Mouse (Mus musculus): ENCODE results near the gene Tmem50b. TPM values are rescaled to one million over a fixed set of nuclear protein-coding genes. Genes with fewer than 3 reads are reported as not detected.

Tmem50b gene
- polyA plus RNA-seq, 1 experiment: 27.7 TPM

- TF ChIP-seq CTCF (IDR thresholded peaks at IDR 0.05; ENCODE audit: borderline replicate concordance, insufficient read depth, low read length) (no peak), POLR2A (IDR thresholded peaks at IDR 0.05; ENCODE audit: low read depth, low read length) (no peak)
- H3K4me1 ChIP-seq (ENCODE audit: control insufficient read depth, insufficient read depth, low read length): no peaks in the 10 kb centered on the region
- H3K27ac ChIP-seq (ENCODE audit: insufficient read depth, low read length): no peak overlapping the region
- no peak overlapping the region for H3K4me3 ChIP-seq (ENCODE audit: insufficient read depth, low read length)
Measured at GRCm38 (mm10) chr16:91612525-91612924, 14.9 kb upstream of the Tmem50b start.

GRCm38 (mm10) chr16:91611248-91611647 lies 13.6 kb upstream of the Tmem50b start:
- H3K27ac ChIP-seq (ENCODE audit: insufficient read depth, low read length): no peak overlapping the region
- TF ChIP-seq CTCF (IDR thresholded peaks at IDR 0.05; ENCODE audit: borderline replicate concordance, insufficient read depth, low read length) (no peak), POLR2A (IDR thresholded peaks at IDR 0.05; ENCODE audit: low read depth, low read length) (no peak)
- H3K4me3 ChIP-seq (ENCODE audit: insufficient read depth, low read length): no peak overlapping the region
- no peaks in the 10 kb centered on the region for H3K4me1 ChIP-seq (ENCODE audit: control insufficient read depth, insufficient read depth, low read length)

- no peak overlapping the region for H3K27ac ChIP-seq (ENCODE audit: insufficient read depth, low read length)
- TF ChIP-seq POLR2A (IDR thresholded peaks at IDR 0.05; ENCODE audit: low read depth, low read length): no peak
Measured at GRCm38 (mm10) chr16:91609501-91610245, 12.1 kb upstream of the Tmem50b start.

GRCm38 (mm10) chr16:91606958-91607357 lies 9.4 kb upstream of the Tmem50b start:
- Histone ChIP-seq H3K4me3 (ENCODE audit: insufficient read depth, low read length) (no peak overlapping the region), H3K27ac (ENCODE audit: insufficient read depth, low read length) (no peak overlapping the region), H3K4me1 (ENCODE audit: control insufficient read depth, insufficient read depth, low read length) (no peaks in the 10 kb centered on the region)
- TF ChIP-seq CTCF (IDR thresholded peaks at IDR 0.05; ENCODE audit: borderline replicate concordance, insufficient read depth, low read length): no peak
- TF ChIP-seq POLR2A (IDR thresholded peaks at IDR 0.05; ENCODE audit: low read depth, low read length): no peak

More at GRCm38 (mm10) chr16:91609501-91610245, 12.1 kb upstream of the Tmem50b start:
- Histone ChIP-seq H3K4me1 (ENCODE audit: control insufficient read depth, insufficient read depth, low read length) (no peaks in the 10 kb centered on the region), H3K4me3 (ENCODE audit: insufficient read depth, low read length) (no peak overlapping the region)

- TF ChIP-seq POLR2A (IDR thresholded peaks at IDR 0.05; ENCODE audit: low read depth, low read length) (no peak), CTCF (IDR thresholded peaks at IDR 0.05; ENCODE audit: borderline replicate concordance, insufficient read depth, low read length) (no peak)
- H3K4me3 ChIP-seq (ENCODE audit: insufficient read depth, low read length): no peak overlapping the region
- H3K27ac ChIP-seq (ENCODE audit: insufficient read depth, low read length): no peak overlapping the region
- no peaks in the 10 kb centered on the region for H3K4me1 ChIP-seq (ENCODE audit: control insufficient read depth, insufficient read depth, low read length)
Measured at GRCm38 (mm10) chr16:91605156-91605555, 7.6 kb upstream of the Tmem50b start.

- Histone ChIP-seq H3K4me3 (ENCODE audit: insufficient read depth, low read length) (no peak overlapping the region), H3K27ac (ENCODE audit: insufficient read depth, low read length) (no peak overlapping the region), H3K4me1 (ENCODE audit: control insufficient read depth, insufficient read depth, low read length) (no peaks in the 10 kb centered on the region)
- TF ChIP-seq CTCF (IDR thresholded peaks at IDR 0.05; ENCODE audit: borderline replicate concordance, insufficient read depth, low read length) (no peak), POLR2A (IDR thresholded peaks at IDR 0.05; ENCODE audit: low read depth, low read length) (no peak)
Measured at GRCm38 (mm10) chr16:91601693-91602092, 4.1 kb upstream of the Tmem50b start.

- H3K27ac ChIP-seq (ENCODE audit: insufficient read depth, low read length): no peak overlapping the region
- TF ChIP-seq CTCF (IDR thresholded peaks at IDR 0.05; ENCODE audit: borderline replicate concordance, insufficient read depth, low read length): no peak
- TF ChIP-seq POLR2A (IDR thresholded peaks at IDR 0.05; ENCODE audit: low read depth, low read length): no peak
- H3K4me3 ChIP-seq (ENCODE audit: insufficient read depth, low read length): no peak overlapping the region
- H3K4me1 ChIP-seq (ENCODE audit: control insufficient read depth, insufficient read depth, low read length): no peaks in the 10 kb centered on the region
Measured at GRCm38 (mm10) chr16:91601081-91601480, 3.5 kb upstream of the Tmem50b start.

GRCm38 (mm10) chr16:91599242-91599641 lies 1.6 kb upstream of the Tmem50b start:
- TF ChIP-seq POLR2A (IDR thresholded peaks at IDR 0.05; ENCODE audit: low read depth, low read length) (no peak), CTCF (IDR thresholded peaks at IDR 0.05; ENCODE audit: borderline replicate concordance, insufficient read depth, low read length) (no peak)
- no peak overlapping the region for H3K27ac ChIP-seq (ENCODE audit: insufficient read depth, low read length)
- H3K4me1 ChIP-seq (ENCODE audit: control insufficient read depth, insufficient read depth, low read length): no peaks in the 10 kb centered on the region
- no peak overlapping the region for H3K4me3 ChIP-seq (ENCODE audit: insufficient read depth, low read length)

- Histone ChIP-seq H3K4me1 (ENCODE audit: control insufficient read depth, insufficient read depth, low read length) (no peaks in the 10 kb centered on the region), H3K4me3 (ENCODE audit: insufficient read depth, low read length) (peak overlapping the region; percentile 78), H3K27ac (ENCODE audit: insufficient read depth, low read length) (no peak overlapping the region)
- TF ChIP-seq POLR2A (IDR thresholded peaks at IDR 0.05; ENCODE audit: low read depth, low read length): peak; percentile 73
- no peak for TF ChIP-seq CTCF (IDR thresholded peaks at IDR 0.05; ENCODE audit: borderline replicate concordance, insufficient read depth, low read length)
Measured at GRCm38 (mm10) chr16:91596779-91597671, 575 bp downstream of the Tmem50b start.

GRCm38 (mm10) chr16:91596397-91596778 lies 1.2 kb downstream of the Tmem50b start:
- H3K27ac ChIP-seq (ENCODE audit: insufficient read depth, low read length): no peak overlapping the region
- H3K4me1 ChIP-seq (ENCODE audit: control insufficient read depth, insufficient read depth, low read length): no peaks in the 10 kb centered on the region
- TF ChIP-seq POLR2A (IDR thresholded peaks at IDR 0.05; ENCODE audit: low read depth, low read length) (no peak), CTCF (IDR thresholded peaks at IDR 0.05; ENCODE audit: borderline replicate concordance, insufficient read depth, low read length) (no peak)
- H3K4me3 ChIP-seq (ENCODE audit: insufficient read depth, low read length): peak overlapping the region; percentile 78
